Mouse (Mus musculus) G1E (cell line): ENCODE measurements around the gene Bak1.

Experiments used
- CTCF ChIP-seq: IDR thresholded peaks from 2 replicates; pipeline ENCODE4 v1.5.1; 2012; ENCODE audit warnings: low read depth, low read length, inconsistent platforms, mixed read lengths
- GATA1 ChIP-seq: IDR thresholded peaks from 2 replicates; pipeline ENCODE4 v1.6.1; 2012; ENCODE audit warnings: borderline replicate concordance, low read length, inconsistent platforms, mixed read lengths
- GATA2 ChIP-seq: IDR thresholded peaks from 2 replicates; pipeline ENCODE4 v1.6.1; 2012; ENCODE audit warnings: low read depth, low read length, inconsistent platforms, borderline replicate concordance
- POLR2AphosphoS5 ChIP-seq: IDR thresholded peaks from 2 replicates; pipeline ENCODE4 v1.6.1; 2012; ENCODE audit warnings: low read depth, low read length, inconsistent platforms; ENCODE audit not compliant: insufficient replicate concordance

DNA sequence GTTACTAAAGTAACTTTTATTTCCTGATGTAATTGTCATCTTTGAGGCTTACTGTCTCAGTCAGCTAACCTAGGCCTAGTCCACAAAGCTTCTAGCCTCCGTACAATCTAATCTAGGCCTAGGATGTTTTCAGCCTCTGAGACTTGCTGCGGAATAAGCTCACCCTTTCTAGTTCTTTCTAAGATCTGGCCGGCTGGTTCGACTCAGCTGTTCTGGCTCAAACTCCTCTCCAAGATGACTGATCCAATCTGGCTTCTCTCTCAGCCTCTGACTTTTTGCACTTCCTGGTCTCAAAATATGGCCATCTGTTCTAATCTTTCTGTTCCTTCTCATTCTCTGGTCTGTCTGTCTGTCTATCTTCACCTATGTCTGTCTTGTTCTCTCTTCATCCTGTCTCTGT, 45.4 kb downstream of the Bak1 start:
- TF ChIP-seq CTCF (no peak), POLR2AphosphoS5 (no peak), GATA1 (no peak), GATA2 (no peak)
